Mouse (Mus musculus): ENCODE results near the gene Gsn.

- TF ChIP-seq CTCF (conservative IDR thresholded peaks at IDR 0.05; ENCODE audit: low read length) (no peak), NANOG (IDR thresholded peaks at IDR 0.05; ENCODE audit: borderline replicate concordance, low read length) (no peak), POU5F1 (IDR thresholded peaks at IDR 0.05; ENCODE audit: borderline replicate concordance, low read length) (no peak)
Measured at GRCm38 (mm10) chr2:35255462-35255861, 718 bp upstream of the Gsn start.
